Mouse (Mus musculus) forebrain, embryonic 12.5 days (tissue): ENCODE measurements around the gene Tsc1. TPM values are rescaled to one million over a fixed set of nuclear protein-coding genes. Genes with fewer than 3 reads are reported as not detected.

Source experiments
- ATAC-seq: fragments of 200-750 bp; cut with Nextera tagmentation; 2 replicates; pipeline ENCODE4 v1.8.0; 2017; ENCODE audit warnings: moderate TSS enrichment; ENCODE audit not compliant: low FRiP score
- H3K27ac ChIP-seq: fragments of 300-500 bp; sonication (generic); 2 replicates; pipeline ENCODE4 v1.5.1; 2016; ENCODE audit warnings: mild to moderate bottlenecking
- H3K27me3 ChIP-seq: fragments of 300-500 bp; sonication (generic); 2 replicates; pipeline ENCODE4 v1.6.1; 2016; ENCODE audit warnings: mild to moderate bottlenecking
- H3K36me3 ChIP-seq: fragments of 300-500 bp; sonication (generic); replicated peaks from 2 replicates; pipeline ENCODE4 v1.6.1; 2016; ENCODE audit warnings: mild to moderate bottlenecking
- H3K4me1 ChIP-seq: fragments of 300-500 bp; sonication (generic); 2 replicates; pipeline ENCODE4 v1.6.1; 2016
- H3K4me2 ChIP-seq: fragments of 300-500 bp; sonication (generic); 2 replicates; pipeline ENCODE4 v1.6.1; 2016; ENCODE audit warnings: mild to moderate bottlenecking, moderate library complexity
- H3K4me3 ChIP-seq: fragments of 300-500 bp; sonication (generic); replicated peaks from 2 replicates; pipeline ENCODE4 v1.5.1; 2016; ENCODE audit warnings: mild to moderate bottlenecking
- H3K9ac ChIP-seq: fragments of 300-500 bp; sonication (generic); 2 replicates; pipeline ENCODE4 v1.6.1; 2016; ENCODE audit warnings: mild to moderate bottlenecking
- H3K9me3 ChIP-seq: fragments of 300-500 bp; sonication (generic); 2 replicates; pipeline ENCODE4 v1.6.1; 2016
- WGBS: fragments of 180-500 bp; shearing (Covaris S2); methylation state at CpG from one replicate; pipeline ENCODE4 v1.1.7; 2016; 5-methylcytosine and 5-hydroxymethylcytosine counted together
- polyA plus RNA-seq: library from polyadenylated mRNA; unstranded; fragments of >200 nt; fragmentation: Nextera tagmentation; extraction: Ambion mirVana; gene quantifications from 2 replicates; pipeline ENCODE4 v1.2.1, GENCODE M21; 2016

Gene Tsc1
- 27.7 and 31.7 TPM in 2 replicates for polyA plus RNA-seq

DNA sequence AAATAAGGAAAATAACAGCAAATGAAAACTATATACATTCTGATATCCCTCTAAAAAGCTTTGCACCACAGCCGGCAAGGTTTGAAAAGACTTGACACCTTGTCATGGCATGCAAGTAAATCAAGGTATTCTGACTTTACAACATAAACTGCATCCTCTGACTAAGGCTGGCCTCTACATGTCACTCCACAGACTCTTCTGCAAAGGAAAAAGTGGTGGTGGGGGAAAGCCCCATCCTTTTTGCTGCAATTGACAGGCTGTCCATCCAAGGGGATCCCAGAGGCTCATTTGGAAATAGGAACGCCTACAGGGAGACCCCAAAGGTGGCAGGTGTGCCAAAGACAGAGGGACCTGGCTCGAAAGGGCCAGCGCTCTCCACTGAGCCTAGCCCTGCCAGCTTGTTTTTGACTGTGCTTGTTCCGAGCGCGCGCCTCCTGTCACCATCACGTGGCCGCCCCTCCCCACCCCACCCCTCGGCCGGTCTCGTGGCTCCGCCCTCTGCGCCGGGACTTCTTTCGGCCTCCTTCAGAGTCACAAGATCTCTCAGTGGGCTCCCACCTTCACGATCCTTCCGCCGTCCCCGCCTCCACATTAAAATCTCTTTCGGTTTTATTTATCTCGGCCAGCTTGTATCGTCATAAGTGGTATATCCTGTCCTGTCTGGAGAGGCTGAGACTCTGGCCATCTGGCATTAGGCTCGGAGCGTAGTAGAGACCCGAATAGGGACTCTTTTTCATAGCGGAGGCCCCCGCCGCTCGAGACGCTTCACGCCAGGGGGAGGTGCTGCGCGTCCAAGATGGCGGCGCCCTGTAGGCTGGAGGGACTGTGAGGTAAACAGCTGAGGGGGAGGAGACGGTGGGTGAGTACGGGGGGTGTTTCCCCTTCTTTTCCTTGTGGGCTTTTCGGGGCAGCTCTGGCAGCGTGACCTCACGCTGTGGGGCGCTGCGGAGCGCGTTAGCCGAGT, at the start of gene Tsc1:
Gene Tsc1 (plus strand): TSS at position 768 of the 964 bp plus-strand sequence.
- H3K36me3 ChIP-seq: no peaks in the 10 kb centered on the region
- H3K4me2 ChIP-seq: peak within 1 kb of the TSS; percentile 66
- peak within 1 kb of the TSS; percentile 89 for H3K9ac ChIP-seq
- H3K4me3 ChIP-seq: peak within 1 kb of the TSS; percentile 99
- H3K9me3 ChIP-seq: no peaks in the 10 kb centered on the region
- H3K4me1 ChIP-seq: peaks cover 30% of the 10 kb centered on the region
- peak; percentile 94 for ATAC-seq
- no peaks in the 10 kb centered on the region for H3K27me3 ChIP-seq
- peak within 1 kb of the TSS; percentile 92 for H3K27ac ChIP-seq
- WGBS: 2% methylated on average over 47 of the region's 47 CpGs

GRCm38 (mm10) chr2:28591479-28591878, 49.5 kb upstream of the Tsc1 start:
- Histone ChIP-seq H3K9ac (no peak overlapping the region), H3K27me3 (peaks cover 40% of the 10 kb centered on the region), H3K36me3 (no peaks in the 10 kb centered on the region), H3K27ac (no peak overlapping the region), H3K9me3 (no peaks in the 10 kb centered on the region), H3K4me2 (no peak overlapping the region), H3K4me3 (no peak overlapping the region), H3K4me1 (no peaks in the 10 kb centered on the region)
- ATAC-seq: no peak
- whole genome bisulfite sequencing: 90% methylated on average over 2 of the region's 2 CpGs

- Histone ChIP-seq H3K36me3 (no peaks in the 10 kb centered on the region), H3K4me2 (peak overlapping the region; percentile 8; the same call in 1 of the 2 replicates), H3K27me3 (peaks cover 37% of the 10 kb centered on the region), H3K4me1 (no peaks in the 10 kb centered on the region; the same call in 1 of the 2 replicates), H3K4me3 (no peak overlapping the region), H3K9me3 (no peaks in the 10 kb centered on the region), H3K27ac (no peak overlapping the region), H3K9ac (no peak overlapping the region)
- no peak for ATAC-seq
- 9% methylated on average over 15 of the region's 15 CpGs for WGBS
Observed at GRCm38 (mm10) chr2:28592809-28593208, 48.2 kb upstream of the Tsc1 start.

GRCm38 (mm10) chr2:28596021-28596420, 45.0 kb upstream of the Tsc1 start:
- Histone ChIP-seq H3K27me3 (peaks cover 26% of the 10 kb centered on the region), H3K36me3 (no peaks in the 10 kb centered on the region), H3K4me3 (no peak overlapping the region), H3K27ac (no peak overlapping the region), H3K9ac (no peak overlapping the region), H3K4me1 (peaks cover 5% of the 10 kb centered on the region; the same call in 1 of the 2 replicates), H3K9me3 (no peaks in the 10 kb centered on the region), H3K4me2 (no peak overlapping the region)
- WGBS: 86% methylated on average over 7 of the region's 7 CpGs
- ATAC-seq: no peak

GRCm38 (mm10) chr2:28596998-28597397, 44.0 kb upstream of the Tsc1 start:
- no peak overlapping the region for H3K27ac ChIP-seq
- 93% methylated on average over 7 of the region's 7 CpGs for WGBS
- H3K9me3 ChIP-seq: no peaks in the 10 kb centered on the region
- ATAC-seq: no peak
- no peak overlapping the region for H3K4me2 ChIP-seq
- H3K36me3 ChIP-seq: no peaks in the 10 kb centered on the region
- H3K9ac ChIP-seq: no peak overlapping the region
- H3K27me3 ChIP-seq: peaks cover 23% of the 10 kb centered on the region
- peaks cover 5% of the 10 kb centered on the region; the same call in 1 of the 2 replicates for H3K4me1 ChIP-seq
- no peak overlapping the region for H3K4me3 ChIP-seq

GRCm38 (mm10) chr2:28597733-28598547, 43.1 kb upstream of the Tsc1 start:
- 79% methylated on average over 7 of the region's 7 CpGs for WGBS
- H3K27ac ChIP-seq: no peak overlapping the region
- no peak for ATAC-seq
- H3K4me3 ChIP-seq: no peak overlapping the region
- H3K36me3 ChIP-seq: no peaks in the 10 kb centered on the region
- no peak overlapping the region for H3K4me2 ChIP-seq
- no peak overlapping the region for H3K9ac ChIP-seq
- H3K9me3 ChIP-seq: no peaks in the 10 kb centered on the region
- peaks cover 5% of the 10 kb centered on the region; the same call in 1 of the 2 replicates for H3K4me1 ChIP-seq
- peaks cover 20% of the 10 kb centered on the region; the same call in 1 of the 2 replicates for H3K27me3 ChIP-seq

GRCm38 (mm10) chr2:28598692-28599568, 42.1 kb upstream of the Tsc1 start:
- Histone ChIP-seq H3K27ac (no peak overlapping the region), H3K9me3 (no peaks in the 10 kb centered on the region), H3K27me3 (0 out of 2 replicates have a peak, but pooled peaks cover 13% of the 10 kb centered on the region), H3K4me2 (no peak overlapping the region), H3K4me3 (no peak overlapping the region), H3K4me1 (peaks cover 5% of the 10 kb centered on the region; the same call in 1 of the 2 replicates), H3K9ac (no peak overlapping the region), H3K36me3 (no peaks in the 10 kb centered on the region)
- 69% methylated on average over 12 of the region's 12 CpGs for WGBS
- no peak for ATAC-seq

DNA sequence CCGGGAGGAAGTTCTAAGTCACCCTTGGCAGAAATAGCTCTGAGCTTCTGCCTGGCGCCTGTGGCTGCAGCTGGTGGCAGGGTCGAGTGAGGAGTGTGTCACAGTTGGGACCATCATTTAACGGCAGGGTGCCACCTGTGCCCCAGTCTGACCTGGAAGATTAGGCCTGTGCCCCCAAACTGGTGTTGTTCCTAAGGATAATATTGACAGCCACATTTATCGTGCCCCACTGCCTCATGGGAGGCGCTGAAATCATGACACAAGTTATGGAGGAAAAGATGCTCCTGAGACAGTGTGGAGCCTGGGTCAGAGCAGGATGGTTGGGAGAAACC, 41.5 kb upstream of the Tsc1 start:
- H3K4me3 ChIP-seq: no peak overlapping the region
- H3K9ac ChIP-seq: no peak overlapping the region
- 0 out of 2 replicates have a peak, but pooled peaks cover 7% of the 10 kb centered on the region for H3K27me3 ChIP-seq
- no peaks in the 10 kb centered on the region for H3K36me3 ChIP-seq
- H3K9me3 ChIP-seq: no peaks in the 10 kb centered on the region
- peaks cover 5% of the 10 kb centered on the region; the same call in 1 of the 2 replicates for H3K4me1 ChIP-seq
- ATAC-seq: no peak
- 78% methylated on average over 6 of the region's 6 CpGs for WGBS
- H3K27ac ChIP-seq: no peak overlapping the region
- no peak overlapping the region for H3K4me2 ChIP-seq

DNA sequence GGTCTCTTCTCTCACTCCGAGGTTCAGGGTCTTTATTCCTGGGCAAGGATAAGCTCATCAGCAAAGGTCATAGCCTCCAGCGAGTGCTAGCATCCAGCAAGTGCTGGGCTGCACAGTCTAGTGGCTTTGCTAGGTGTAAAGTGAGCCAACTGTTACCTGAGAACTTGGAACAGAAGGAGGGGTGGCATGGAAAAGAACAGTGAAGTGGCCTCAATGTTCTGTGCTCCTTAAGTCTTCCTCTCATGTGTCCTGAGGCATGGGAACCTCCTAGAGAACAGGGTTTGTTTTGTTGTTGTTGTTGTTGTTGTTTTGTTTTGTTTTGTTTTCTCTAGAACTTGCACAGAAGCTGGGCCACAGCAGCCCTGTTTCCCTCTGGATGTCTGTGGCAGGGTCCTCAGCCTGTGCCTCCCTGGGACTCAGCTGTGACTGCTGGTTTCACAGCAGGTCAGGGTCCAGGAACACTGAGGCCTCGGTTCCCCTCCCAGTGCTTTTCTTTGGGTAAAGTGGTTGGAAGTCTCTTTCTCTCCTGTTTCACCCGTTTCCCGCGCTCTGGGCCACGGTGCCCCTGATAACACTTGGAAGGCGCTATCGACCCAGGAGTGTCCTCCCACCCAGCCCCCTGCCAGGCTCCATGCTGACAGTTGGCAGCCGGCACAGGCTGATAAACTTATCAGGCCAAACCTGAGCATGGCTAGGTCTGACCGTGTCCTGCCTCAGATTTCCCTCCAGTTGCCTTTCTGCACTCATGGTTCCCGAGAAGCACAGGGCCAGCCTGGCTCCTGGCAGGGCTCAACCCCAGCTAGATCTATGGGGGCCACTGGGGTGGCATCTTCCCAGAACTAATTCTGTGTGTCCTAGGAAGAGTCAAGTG, 39.1 kb upstream of the Tsc1 start:
- no peak overlapping the region for H3K27ac ChIP-seq
- no peaks in the 10 kb centered on the region for H3K36me3 ChIP-seq
- no peak for ATAC-seq
- WGBS: 68% methylated on average over 12 of the region's 12 CpGs
- H3K4me2 ChIP-seq: no peak overlapping the region
- no peak overlapping the region for H3K9ac ChIP-seq
- no peak overlapping the region for H3K4me3 ChIP-seq
- H3K4me1 ChIP-seq: peaks cover 5% of the 10 kb centered on the region; the same call in 1 of the 2 replicates
- no peaks in the 10 kb centered on the region for H3K27me3 ChIP-seq
- no peaks in the 10 kb centered on the region for H3K9me3 ChIP-seq

GRCm38 (mm10) chr2:28603542-28603941, 37.5 kb upstream of the Tsc1 start:
- H3K4me2 ChIP-seq: no peak overlapping the region
- no peak for ATAC-seq
- no peaks in the 10 kb centered on the region for H3K27me3 ChIP-seq
- H3K9me3 ChIP-seq: no peaks in the 10 kb centered on the region
- H3K4me3 ChIP-seq: no peak overlapping the region
- H3K36me3 ChIP-seq: no peaks in the 10 kb centered on the region
- H3K9ac ChIP-seq: no peak overlapping the region
- 96% methylated on average over 5 of the region's 5 CpGs for WGBS
- H3K4me1 ChIP-seq: peaks cover under 1% of the 10 kb centered on the region; the same call in 1 of the 2 replicates
- no peak overlapping the region for H3K27ac ChIP-seq
